Mouse (Mus musculus) stomach, embryonic 16.5 days (tissue): Measurements from ENCODE around the gene Serpina3g. TPM values are rescaled to one million over a fixed set of nuclear protein-coding genes. Genes with fewer than 3 reads are reported as not detected.
"Not testable (repeated sequence)": the region's sequence is repeated elsewhere in the genome, so short reads cannot be mapped to it uniquely, and the experiment has no call there.

Experiments
- ATAC-seq: fragments of 200-750 bp; cut with Nextera tagmentation; 2 replicates; pipeline ENCODE4 v1.8.0; 2017; ENCODE audit warnings: moderate number of reproducible peaks, moderate TSS enrichment; ENCODE audit not compliant: insufficient read depth, low FRiP score
- H3K27ac ChIP-seq: fragments of 300-500 bp; sonication (generic); 2 replicates; pipeline ENCODE4 v1.5.1; 2014; ENCODE audit warnings: low read length
- H3K27me3 ChIP-seq: fragments of 300-500 bp; sonication (generic); 2 replicates; pipeline ENCODE4 v1.6.1; 2014; ENCODE audit warnings: low read length, control low read depth, mixed read lengths; ENCODE audit not compliant: control insufficient read depth, insufficient read depth
- H3K36me3 ChIP-seq: fragments of 300-500 bp; sonication (generic); 2 replicates; pipeline ENCODE4 v1.6.1; 2014; ENCODE audit warnings: low read length; ENCODE audit not compliant: control insufficient read depth, insufficient read depth
- H3K4me1 ChIP-seq: fragments of 300-500 bp; sonication (generic); 2 replicates; pipeline ENCODE4 v1.6.1; 2014; ENCODE audit warnings: low read length, control low read depth, mixed read lengths; ENCODE audit not compliant: control insufficient read depth, insufficient read depth
- H3K4me2 ChIP-seq: fragments of 300-500 bp; sonication (generic); 2 replicates; pipeline ENCODE4 v1.6.1; 2014; ENCODE audit warnings: low read depth, low read length, mixed read lengths
- H3K4me3 ChIP-seq: fragments of 300-500 bp; sonication (generic); replicated peaks from 2 replicates; pipeline ENCODE4 v1.5.1; 2014; ENCODE audit warnings: mild to moderate bottlenecking, low read length
- H3K9ac ChIP-seq: fragments of 300-500 bp; sonication (generic); 2 replicates; pipeline ENCODE4 v1.6.1; 2014; ENCODE audit warnings: low read length
- H3K9me3 ChIP-seq: fragments of 300-500 bp; sonication (generic); replicated peaks from 2 replicates; pipeline ENCODE4 v1.6.1; 2016; ENCODE audit warnings: low read length, control low read depth; ENCODE audit not compliant: control insufficient read depth
- WGBS: fragments of 180-500 bp; shearing (Covaris S2); extraction: QIAGEN DNeasy Blood & Tissue Kit; methylation state at CpG from one replicate; pipeline ENCODE4 v1.1.7; 2014; 5-methylcytosine and 5-hydroxymethylcytosine counted together
- polyA plus RNA-seq: library from polyadenylated mRNA; unstranded; fragments of >200 nt; fragmentation: Nextera tagmentation; extraction: Ambion mirVana; gene quantifications from 2 replicates; pipeline ENCODE4 v1.2.1, GENCODE M21; 2015

Gene Serpina3g
- polyA plus RNA-seq, 1 experiment from 2014 or later: 2.0 TPM

GRCm38 (mm10) chr12:104223690-104224089, 12.4 kb upstream of the Serpina3g start:
- Histone ChIP-seq H3K36me3 (no peaks in the 10 kb centered on the region), H3K4me3 (no peak overlapping the region), H3K9me3 (no peaks in the 10 kb centered on the region), H3K4me1 (no peaks in the 10 kb centered on the region), H3K27me3 (no peaks in the 10 kb centered on the region), H3K4me2 (no peak overlapping the region), H3K9ac (no peak overlapping the region), H3K27ac (no peak overlapping the region)
- 56% methylated on average over 1 of the region's 1 CpGs for WGBS
- ATAC-seq: no peak

GRCm38 (mm10) chr12:104224598-104225300, 11.3 kb upstream of the Serpina3g start:
- H3K4me2 ChIP-seq: no peak overlapping the region
- no peaks in the 10 kb centered on the region for H3K27me3 ChIP-seq
- no peaks in the 10 kb centered on the region for H3K36me3 ChIP-seq
- H3K9me3 ChIP-seq: no peaks in the 10 kb centered on the region
- no peak overlapping the region for H3K9ac ChIP-seq
- H3K27ac ChIP-seq: no peak overlapping the region
- H3K4me1 ChIP-seq: no peaks in the 10 kb centered on the region
- ATAC-seq: no peak
- no peak overlapping the region for H3K4me3 ChIP-seq
- WGBS: 60% methylated on average over 7 of the region's 7 CpGs

- no peak overlapping the region for H3K4me2 ChIP-seq
- no peaks in the 10 kb centered on the region for H3K4me1 ChIP-seq
- no peaks in the 10 kb centered on the region for H3K36me3 ChIP-seq
- H3K9me3 ChIP-seq: no peaks in the 10 kb centered on the region
- no peak overlapping the region for H3K9ac ChIP-seq
- ATAC-seq: no peak
- 64% methylated on average over 2 of the region's 2 CpGs for WGBS
- no peak overlapping the region for H3K27ac ChIP-seq
- H3K4me3 ChIP-seq: no peak overlapping the region
- no peaks in the 10 kb centered on the region for H3K27me3 ChIP-seq
These were observed 5.3 kb upstream of the Serpina3g start for GRCm38 (mm10) chr12:104230762-104231161.

DNA sequence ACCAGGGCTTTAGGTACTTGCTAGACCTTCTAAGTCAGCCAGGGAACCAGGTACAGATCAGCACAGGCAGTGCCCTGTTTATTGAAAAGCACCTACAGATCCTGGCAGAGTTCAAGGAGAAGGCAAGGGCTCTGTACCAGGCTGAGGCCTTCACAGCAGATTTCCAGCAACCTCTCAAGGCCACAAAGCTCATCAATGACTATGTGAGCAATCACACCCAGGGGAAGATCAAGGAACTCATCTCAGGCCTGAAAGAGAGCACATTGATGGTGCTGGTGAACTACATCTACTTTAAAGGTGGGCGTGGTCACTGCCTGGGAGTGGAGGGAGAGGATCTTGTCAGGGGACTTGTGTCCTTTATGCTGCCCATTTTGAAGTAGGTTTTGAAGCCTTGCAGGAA, 2.0 kb downstream of the Serpina3g start:
- H3K36me3 ChIP-seq, H3K9me3 ChIP-seq, H3K9ac ChIP-seq, H3K4me2 ChIP-seq, H3K27ac ChIP-seq, H3K4me1 ChIP-seq, H3K4me3 ChIP-seq, ATAC-seq, H3K27me3 ChIP-seq: not testable (repeated sequence)
- 87% methylated on average over 1 of the region's 1 CpGs for WGBS

DNA sequence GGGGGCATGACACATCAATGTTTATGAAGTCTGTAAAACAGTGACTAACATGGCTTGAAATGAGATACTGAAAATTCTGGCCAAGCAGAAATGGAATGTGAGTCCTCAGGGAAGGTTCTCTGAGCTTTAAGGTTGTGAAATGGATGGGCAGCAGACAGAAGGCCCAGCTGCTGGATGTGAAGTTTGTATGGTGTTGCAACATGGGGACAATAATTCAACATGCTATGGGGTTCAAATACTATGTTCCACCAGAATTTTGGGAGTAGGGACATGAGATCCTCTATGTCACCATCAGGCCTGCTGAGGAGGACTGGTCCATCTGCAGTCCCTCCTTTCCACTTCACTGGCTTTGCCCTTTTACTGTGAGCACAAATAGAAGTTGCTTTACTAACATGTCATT, 7.3 kb downstream of the Serpina3g start:
- H3K4me3 ChIP-seq: no peak overlapping the region
- H3K36me3 ChIP-seq: no peaks in the 10 kb centered on the region
- H3K4me2 ChIP-seq: no peak overlapping the region
- H3K27ac ChIP-seq: no peak overlapping the region
- no peaks in the 10 kb centered on the region for H3K27me3 ChIP-seq
- H3K9me3 ChIP-seq: no peaks in the 10 kb centered on the region
- no peaks in the 10 kb centered on the region for H3K4me1 ChIP-seq
- H3K9ac ChIP-seq: no peak overlapping the region
- ATAC-seq: no peak

DNA sequence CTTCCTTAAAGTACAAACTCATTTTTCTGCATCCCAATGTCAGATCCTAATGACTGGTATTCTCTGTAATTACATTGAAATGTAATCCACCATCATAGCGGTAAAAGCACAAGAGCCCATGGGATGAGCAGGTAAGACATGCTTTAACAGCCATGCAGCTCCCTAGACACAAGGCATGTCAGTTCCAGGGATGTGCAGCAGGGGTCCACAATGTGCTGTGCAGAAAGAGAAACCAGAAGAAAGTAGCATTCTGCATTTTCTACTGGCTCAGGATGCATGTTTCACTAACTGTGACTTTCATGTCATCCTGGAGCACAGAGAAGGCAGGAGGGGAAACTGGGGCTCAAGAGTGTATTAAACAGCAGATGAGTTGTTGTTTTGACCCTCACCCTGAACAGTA, 9.0 kb downstream of the Serpina3g start:
- H3K36me3 ChIP-seq: no peaks in the 10 kb centered on the region
- no peak overlapping the region for H3K9ac ChIP-seq
- H3K4me2 ChIP-seq: no peak overlapping the region
- H3K4me1 ChIP-seq: no peaks in the 10 kb centered on the region
- H3K4me3 ChIP-seq: no peak overlapping the region
- H3K9me3 ChIP-seq: no peaks in the 10 kb centered on the region
- no peak overlapping the region for H3K27ac ChIP-seq
- H3K27me3 ChIP-seq: no peaks in the 10 kb centered on the region
- 79% methylated on average over 1 of the region's 1 CpGs for WGBS
- ATAC-seq: no peak

DNA sequence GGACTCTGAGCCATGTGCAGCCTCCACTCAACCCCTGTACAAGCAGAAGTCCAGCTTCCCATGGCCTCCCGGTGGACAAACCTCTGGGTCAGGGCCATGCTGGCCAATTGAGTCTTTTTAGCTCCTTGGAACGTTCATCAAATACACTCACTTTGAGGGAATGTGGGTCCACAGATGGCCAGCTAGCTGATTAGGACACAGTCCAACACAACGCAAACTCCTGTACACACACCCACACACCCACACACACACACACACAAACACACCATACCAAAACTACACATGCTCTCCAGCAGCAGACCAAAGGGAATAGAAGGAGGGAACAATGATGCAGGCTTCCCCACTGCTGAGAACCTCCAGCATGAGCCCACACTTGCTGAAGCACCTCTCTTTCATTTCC, 9.6 kb downstream of the Serpina3g start:
- Histone ChIP-seq H3K9ac (no peak overlapping the region), H3K4me1 (no peaks in the 10 kb centered on the region), H3K9me3 (no peaks in the 10 kb centered on the region), H3K36me3 (no peaks in the 10 kb centered on the region), H3K27ac (no peak overlapping the region), H3K4me3 (no peak overlapping the region), H3K4me2 (no peak overlapping the region), H3K27me3 (no peaks in the 10 kb centered on the region)
- no peak for ATAC-seq
- WGBS: 61% methylated on average over 3 of the region's 3 CpGs

- H3K4me2 ChIP-seq: no peak overlapping the region
- ATAC-seq: peak; percentile 21; the same call in 1 of the 2 replicates
- no peaks in the 10 kb centered on the region for H3K36me3 ChIP-seq
- no peaks in the 10 kb centered on the region for H3K4me1 ChIP-seq
- no peaks in the 10 kb centered on the region for H3K9me3 ChIP-seq
- no peak overlapping the region for H3K4me3 ChIP-seq
- H3K27me3 ChIP-seq: no peaks in the 10 kb centered on the region
- H3K27ac ChIP-seq: no peak overlapping the region
- no peak overlapping the region for H3K9ac ChIP-seq
These were observed 11.5 kb downstream of the Serpina3g start for GRCm38 (mm10) chr12:104247553-104248002.

GRCm38 (mm10) chr12:104248231-104248630, 12.2 kb downstream of the Serpina3g start:
- 64% methylated on average over 3 of the region's 3 CpGs for WGBS

More at GRCm38 (mm10) chr12:104248231-104248630, 12.2 kb downstream of the Serpina3g start:
- Histone ChIP-seq H3K27ac (no peak overlapping the region), H3K4me1 (no peaks in the 10 kb centered on the region), H3K36me3 (no peaks in the 10 kb centered on the region), H3K9ac (no peak overlapping the region), H3K27me3 (no peaks in the 10 kb centered on the region), H3K9me3 (no peaks in the 10 kb centered on the region), H3K4me2 (no peak overlapping the region), H3K4me3 (no peak overlapping the region)
- ATAC-seq: no peak
